Comparison of ENCODE assay signal across 8 mouse cellular contexts in genomic region chr4:83524456-83524842, GRCm38 (mm10). TPM values are rescaled to one million over a fixed set of nuclear protein-coding genes. Genes with fewer than 3 reads are reported as not detected.
DNase-seq lines count a peak whose midpoint lies in the region; ATAC-seq and TF ChIP-seq lines count a peak whose summit lies in the region.

No protein-coding gene starts in this region.

- ATAC-seq in forebrain, embryonic 13.5 days, result 0 out of 2 replicates have a peak, but pooled peaks have one; percentile 0
- no peak for ATAC-seq in liver, embryonic 16.5 days (ENCODE audit: low read depth)

- H3K9ac ChIP-seq in CH12.LX (ENCODE audit: insufficient read depth, low read depth), result peak overlapping the region; percentile 44
- peak overlapping the region; percentile 87 for H3K9ac ChIP-seq in forebrain, embryonic 13.5 days
- peak overlapping the region; percentile 90 for H3K9ac ChIP-seq in liver, embryonic 16.5 days (ENCODE audit: low read depth, low read length)

- no peak for TF ChIP-seq POLR2A in CH12.LX (IDR thresholded peaks at IDR 0.05; ENCODE audit: low read depth, low read length)

- H3K4me1 ChIP-seq in heart, embryonic 10.5 days, result peaks cover 9% of the 10 kb centered on the region; the same call in 1 of the 2 replicates
- peaks cover 0 to 17% of the 10 kb centered on the region in 2 experiments; a peak in 2 of 4 replicates for H3K4me1 ChIP-seq in CH12.LX (ENCODE audit: control insufficient read depth in 1 of 2, insufficient read depth in 2 of 2)
- H3K4me1 ChIP-seq in forebrain, embryonic 13.5 days, result peaks cover 32% of the 10 kb centered on the region
- peaks cover 25% of the 10 kb centered on the region for H3K4me1 ChIP-seq in liver, embryonic 16.5 days (ENCODE audit: control insufficient read depth, low read depth, low read length)

- 13% methylated on average over 6 of the region's 6 CpGs for WGBS in heart, embryonic 10.5 days
- 2% methylated on average over 6 of the region's 6 CpGs for WGBS in forebrain, embryonic 13.5 days
- WGBS in liver, embryonic 16.5 days (ENCODE audit: insufficient replicate concordance), result 8% methylated on average over 6 of the region's 6 CpGs

- in situ Hi-C loops in CH12.LX (cut with MboI; ENCODE audit: low pct_ligation_motif_present, low pct_unique_long_range_greater_than_20kb, low sequenced_read_pairs), result loop anchor here (25.0 kb wide), 1 partner anchor 212 kb away; the partner anchor contains the start of gene Ttc39b

- no peak for TF ChIP-seq CTCF in CH12.LX (conservative IDR thresholded peaks at IDR 0.05 in 1 of 2, IDR thresholded peaks at IDR 0.05 in 1 of 2; ENCODE audit: low read depth in 2 of 2, low read length in 2 of 2)

- no peak for TF ChIP-seq RAD21 in CH12.LX (IDR thresholded peaks at IDR 0.05; ENCODE audit: low read depth, low read length)

- H3K4me2 ChIP-seq in CH12.LX (ENCODE audit: insufficient read depth, low read depth, poor library complexity, severe bottlenecking), result peak overlapping the region; percentile 51; the same call in 1 of the 2 replicates
- H3K4me2 ChIP-seq in forebrain, embryonic 13.5 days, result peak overlapping the region; percentile 80
- peak overlapping the region; percentile 99 for H3K4me2 ChIP-seq in liver, embryonic 16.5 days (ENCODE audit: low read depth, low read length)

- no peak for DNase-seq in heart, embryonic 10.5 days (ENCODE audit: low spot score)
- DNase-seq in heart, postnatal 14 days, result no peak
- no peak for DNase-seq in CH12.LX (ENCODE audit: extremely low read depth)
- no peak for DNase-seq in gastrocnemius, adult 18-20 months (ENCODE audit: low spot score)
- DNase-seq in spleen, adult 12 weeks (ENCODE audit: low spot score), result no peak
- DNase-seq in cerebellum, adult 8-10 months, result no peak

- no peaks in the 10 kb centered on the region for H3K9me3 ChIP-seq in heart, embryonic 10.5 days
- H3K9me3 ChIP-seq in CH12.LX (replicated peaks; ENCODE audit: low read length), result no peaks in the 10 kb centered on the region
- H3K9me3 ChIP-seq in forebrain, embryonic 13.5 days (replicated peaks), result no peaks in the 10 kb centered on the region
- 0 out of 2 replicates have a peak, but pooled peaks cover 3% of the 10 kb centered on the region for H3K9me3 ChIP-seq in liver, embryonic 16.5 days (replicated peaks; ENCODE audit: control insufficient read depth, low read length)

- dilution Hi-C loops in CH12.LX (cut with MboI; ENCODE audit: extremely low pct_ligation_motif_present, extremely low pct_unique_long_range_greater_than_20kb, low sequenced_read_pairs), result no loop called here

- H3K27me3 ChIP-seq in heart, embryonic 10.5 days (ENCODE audit: insufficient read depth, poor library complexity, severe bottlenecking), result no peaks in the 10 kb centered on the region
- no peaks in the 10 kb centered on the region for H3K27me3 ChIP-seq in CH12.LX (replicated peaks)
- H3K27me3 ChIP-seq in forebrain, embryonic 13.5 days, result no peaks in the 10 kb centered on the region
- no peaks in the 10 kb centered on the region for H3K27me3 ChIP-seq in liver, embryonic 16.5 days (ENCODE audit: control insufficient read depth, insufficient read depth, low read depth, low read length)

- no peak for TF ChIP-seq EP300 in CH12.LX (IDR thresholded peaks at IDR 0.05; ENCODE audit: low read length)

- H3K27ac ChIP-seq in heart, embryonic 10.5 days, result peak overlapping the region; percentile 97
- no peak overlapping the region for H3K27ac ChIP-seq in CH12.LX (ENCODE audit: insufficient read depth, low read depth)
- H3K27ac ChIP-seq in forebrain, embryonic 13.5 days, result peak overlapping the region; percentile 100
- peak overlapping the region; percentile 84 for H3K27ac ChIP-seq in liver, embryonic 16.5 days (ENCODE audit: low read length)

- no peaks in the 10 kb centered on the region for H3K36me3 ChIP-seq in heart, embryonic 10.5 days
- H3K36me3 ChIP-seq in CH12.LX (replicated peaks in 1 of 2; ENCODE audit: control insufficient read depth in 1 of 2, insufficient read depth in 1 of 2, low read length in 1 of 2), result no peaks in the 10 kb centered on the region
- H3K36me3 ChIP-seq in forebrain, embryonic 13.5 days (ENCODE audit: poor library complexity, severe bottlenecking), result no peaks in the 10 kb centered on the region
- no peaks in the 10 kb centered on the region for H3K36me3 ChIP-seq in liver, embryonic 16.5 days (ENCODE audit: control insufficient read depth, insufficient read depth)

- intact Hi-C loops in heart, postnatal 14 days (cut with DNase I), result loop anchor here (2.0 kb wide), 1 partner anchor 38 kb away; the partner anchor contains the start of gene Psip1

- H3K4me3 ChIP-seq in heart, embryonic 10.5 days, result peak overlapping the region; percentile 68
- peak overlapping the region; percentile 73 to 92 (median 81) for H3K4me3 ChIP-seq in CH12.LX (replicated peaks in 1 of 3; ENCODE audit: low read depth in 2 of 3, low read length in 2 of 3, poor library complexity in 1 of 3)
- peak overlapping the region; percentile 61 for H3K4me3 ChIP-seq in forebrain, embryonic 13.5 days
- H3K4me3 ChIP-seq in liver, embryonic 16.5 days (ENCODE audit: low read depth, low read length), result peak overlapping the region; percentile 93

- H3K79me2 ChIP-seq in CH12.LX (replicated peaks; ENCODE audit: control insufficient read depth, extremely low read depth, insufficient read depth, poor library complexity, severe bottlenecking), result no peaks in the 10 kb centered on the region

TF ChIP-seq in CH12.LX, 34 proteins besides CTCF, POLR2A, EP300 and RAD21:
- TF ChIP-seq SMC3 (IDR thresholded peaks at IDR 0.05; ENCODE audit: low read depth, low read length), result no peak
- TF ChIP-seq CHD1 (IDR thresholded peaks at IDR 0.05; ENCODE audit: low read depth, low read length), result no peak
- no peak for TF ChIP-seq E2F4 (IDR thresholded peaks at IDR 0.05; ENCODE audit: insufficient replicate concordance, low read depth, low read length)
- TF ChIP-seq MAZ (IDR thresholded peaks at IDR 0.05; ENCODE audit: low read depth, low read length), result no peak
- TF ChIP-seq IRF4 (IDR thresholded peaks at IDR 0.05; ENCODE audit: low read depth, low read length), result no peak
- peak; percentile 26; the same call in 1 of the 2 replicates for TF ChIP-seq SIN3A (IDR thresholded peaks at IDR 0.05; ENCODE audit: low read length)

RNA-seq across cellular contexts. Expression of gene Ccdc171, which starts 0.9 kb away (rescaled TPM):
- 3.3 and 4.0 TPM in 2 replicates for polyA plus RNA-seq in heart, embryonic 10.5 days (2016; fragmentation: Nextera tagmentation; extraction: Ambion mirVana)
- 1 to 10 TPM; 1.2 to 1.3 TPM for total RNA-seq in heart, postnatal 14 days (2021)
- 1.1 and 1.5 TPM in 2 replicates for total RNA-seq in CH12.LX (2012; rRNA removed)
- total RNA-seq in CH12.LX (2014; rRNA removed), result 0.93 and 1.4 TPM in 2 replicates
- 2.2 and 2.3 TPM in 2 replicates for polyA plus RNA-seq in CH12.LX (2012; ENCODE audit: insufficient read length, low read depth)
- 5.5 and 5.7 TPM in 2 replicates for polyA plus RNA-seq in forebrain, embryonic 13.5 days (2015; fragmentation: Nextera tagmentation; extraction: Ambion mirVana)
- 0.98 and 1.0 TPM in 2 replicates for polyA plus RNA-seq in liver, embryonic 16.5 days (2015; fragmentation: Nextera tagmentation; extraction: Ambion mirVana)
- total RNA-seq in gastrocnemius, adult 18-20 months (2021), result under 1 TPM; 0.52 to 0.94 TPM

RNA-seq across cellular contexts. Expression of gene Psip1, which starts 38.2 kb away (rescaled TPM):
- polyA plus RNA-seq in heart, embryonic 10.5 days (2016; fragmentation: Nextera tagmentation; extraction: Ambion mirVana), result 96.6 and 148 TPM in 2 replicates
- total RNA-seq in heart, postnatal 14 days (2021), result 10 to 100 TPM; 19.0 to 24.4 TPM
- total RNA-seq in CH12.LX (2012; rRNA removed), result 61.7 and 67.5 TPM in 2 replicates
- 107 and 114 TPM in 2 replicates for total RNA-seq in CH12.LX (2014; rRNA removed)
- 143 and 157 TPM in 2 replicates for polyA plus RNA-seq in CH12.LX (2012; ENCODE audit: insufficient read length, low read depth)
- polyA plus RNA-seq in forebrain, embryonic 13.5 days (2015; fragmentation: Nextera tagmentation; extraction: Ambion mirVana), result 345 and 371 TPM in 2 replicates
- 36.1 and 38.4 TPM in 2 replicates for polyA plus RNA-seq in liver, embryonic 16.5 days (2015; fragmentation: Nextera tagmentation; extraction: Ambion mirVana)
- 10 to 100 TPM; 15.8 to 17.2 TPM for total RNA-seq in gastrocnemius, adult 18-20 months (2021)
